Mouse (Mus musculus) CH12.LX (cell line): ENCODE measurements around the gene Mgarp. TPM values are rescaled to one million over a fixed set of nuclear protein-coding genes. Genes with fewer than 3 reads are reported as not detected.
"Not testable (repeated sequence)": the region's sequence is repeated elsewhere in the genome, so short reads cannot be mapped to it uniquely, and the experiment has no call there.

Experiments used
- DNase-seq: peaks from one replicate; pipeline ENCODE4 v3.0.0-alpha.2; 2013; ENCODE audit errors: extremely low read depth
- H3K27ac ChIP-seq: 2 replicates; pipeline ENCODE4 v1.5.1; 2012; ENCODE audit warnings: low read depth, mild to moderate bottlenecking, control low read depth, moderate library complexity; ENCODE audit not compliant: insufficient read depth
- H3K27me3 ChIP-seq: replicated peaks from 2 replicates; pipeline ENCODE3; 2012; ENCODE audit warnings: inconsistent platforms
- H3K36me3 ChIP-seq, 2 experiments: replicated peaks in 1 of 2; 2 replicates each; pipeline versions ENCODE3 to v1.6.1; 2012; ENCODE audit warnings: inconsistent platforms in 1 of 2, low read length in 1 of 2, mild to moderate bottlenecking in 1 of 2, mixed read lengths in 1 of 2, moderate library complexity in 1 of 2; ENCODE audit not compliant: control insufficient read depth in 1 of 2, insufficient read depth in 1 of 2
- H3K4me1 ChIP-seq, 2 experiments: 2 replicates each; pipeline ENCODE4 v1.6.1; 2012; ENCODE audit warnings: inconsistent platforms in 1 of 2, moderate library complexity in 1 of 2; ENCODE audit not compliant: insufficient read depth in 2 of 2, control insufficient read depth in 1 of 2
- H3K4me2 ChIP-seq: 2 replicates; pipeline ENCODE4 v1.6.1; 2012; ENCODE audit warnings: low read depth, mild to moderate bottlenecking, control low read depth; ENCODE audit not compliant: poor library complexity, insufficient read depth, severe bottlenecking
- H3K4me3 ChIP-seq, 3 experiments: fragments of 150-350 bp in 1 of 3; sonication (generic) in 1 of 3; replicated peaks in 1 of 3; 2 replicates each; pipeline versions ENCODE3 to v1.5.1; 2011 to 2012; ENCODE audit warnings: low read depth in 2 of 3, low read length in 2 of 3, mild to moderate bottlenecking in 2 of 3, moderate library complexity in 2 of 3, control low read depth in 1 of 3, improper control_type of control experiment in 1 of 3, inconsistent platforms in 1 of 3, mixed read lengths in 1 of 3; ENCODE audit not compliant: poor library complexity in 1 of 3
- H3K79me2 ChIP-seq: replicated peaks from 2 replicates; pipeline ENCODE4 v1.6.1; 2012; ENCODE audit warnings: mild to moderate bottlenecking, moderate library complexity; ENCODE audit not compliant: control insufficient read depth, poor library complexity, insufficient read depth, severe bottlenecking; ENCODE audit errors: extremely low read depth
- H3K9ac ChIP-seq: 2 replicates; pipeline ENCODE4 v1.6.1; 2012; ENCODE audit warnings: low read depth, mild to moderate bottlenecking, control low read depth, moderate library complexity; ENCODE audit not compliant: insufficient read depth
- H3K9me3 ChIP-seq: replicated peaks from 2 replicates; pipeline ENCODE3; 2012; ENCODE audit warnings: low read length, inconsistent platforms, mixed read lengths
- BHLHE40 ChIP-seq: IDR thresholded peaks from 2 replicates; pipeline ENCODE4 v1.6.1; 2011; ENCODE audit warnings: mild to moderate bottlenecking, low read depth, low read length, improper control_type of control experiment
- CTCF ChIP-seq, 2 experiments: IDR thresholded peaks in 1 of 2; conservative IDR thresholded peaks in 1 of 2; 2 replicates each; pipeline ENCODE4 v1.5.1; 2011 to 2012; ENCODE audit warnings: low read depth in 2 of 2, low read length in 2 of 2, improper control_type of control experiment in 1 of 2, inconsistent platforms in 1 of 2, mild to moderate bottlenecking in 1 of 2, moderate library complexity in 1 of 2
- ELF1 ChIP-seq: IDR thresholded peaks from 2 replicates; pipeline ENCODE4 v1.6.1; 2014; ENCODE audit warnings: low read depth, mild to moderate bottlenecking, inconsistent platforms, low read length, improper control_type of control experiment
- EP300 ChIP-seq: IDR thresholded peaks from 2 replicates; pipeline ENCODE4 v1.6.1; 2011; ENCODE audit warnings: low read length, improper control_type of control experiment
- IRF4 ChIP-seq: IDR thresholded peaks from 2 replicates; pipeline ENCODE4 v1.6.1; 2014; ENCODE audit warnings: low read depth, mild to moderate bottlenecking, inconsistent platforms, low read length, improper control_type of control experiment
- JUND ChIP-seq: conservative IDR thresholded peaks from 2 replicates; pipeline ENCODE4 v1.6.1; 2011; ENCODE audit warnings: low read depth, low read length, improper control_type of control experiment
- MAFK ChIP-seq: IDR thresholded peaks from 2 replicates; pipeline ENCODE4 v1.6.1; 2011; ENCODE audit warnings: low read length, improper control_type of control experiment; ENCODE audit not compliant: insufficient replicate concordance
- MAZ ChIP-seq: IDR thresholded peaks from 2 replicates; pipeline ENCODE4 v1.6.1; 2012; ENCODE audit warnings: low read depth, mild to moderate bottlenecking, inconsistent platforms, low read length, improper control_type of control experiment, moderate library complexity
- MEF2A ChIP-seq: IDR thresholded peaks from 2 replicates; pipeline ENCODE4 v1.6.1; 2014; ENCODE audit warnings: low read depth, mild to moderate bottlenecking, inconsistent platforms, low read length, improper control_type of control experiment, borderline replicate concordance
- MYC ChIP-seq: IDR thresholded peaks from 2 replicates; pipeline ENCODE4 v1.6.1; 2011; ENCODE audit warnings: low read depth, mild to moderate bottlenecking, improper control_type of control experiment, low read length
- NELFE ChIP-seq: IDR thresholded peaks from 2 replicates; pipeline ENCODE4 v1.6.1; 2011; ENCODE audit warnings: low read depth, low read length, improper control_type of control experiment
- NRF1 ChIP-seq: IDR thresholded peaks from 2 replicates; pipeline ENCODE4 v1.6.1; 2014; ENCODE audit warnings: low read depth, mild to moderate bottlenecking, inconsistent platforms, low read length, improper control_type of control experiment, moderate library complexity
- POLR2A ChIP-seq: IDR thresholded peaks from 2 replicates; pipeline ENCODE4 v1.6.1; 2011; ENCODE audit warnings: low read depth, mild to moderate bottlenecking, improper control_type of control experiment, low read length
- SIN3A ChIP-seq: IDR thresholded peaks from 2 replicates; pipeline ENCODE4 v1.6.1; 2012; ENCODE audit warnings: low read length, improper control_type of control experiment, inconsistent platforms
- SMC3 ChIP-seq: IDR thresholded peaks from 2 replicates; pipeline ENCODE4 v1.6.1; 2011; ENCODE audit warnings: low read depth, low read length, improper control_type of control experiment
- USF1 ChIP-seq: IDR thresholded peaks from 2 replicates; pipeline ENCODE4 v1.6.1; 2014; ENCODE audit warnings: low read depth, mild to moderate bottlenecking, inconsistent platforms, low read length, improper control_type of control experiment
- USF2 ChIP-seq: conservative IDR thresholded peaks from 2 replicates; pipeline ENCODE4 v1.6.1; 2011; ENCODE audit warnings: low read depth, low read length, improper control_type of control experiment
- ZC3H11A ChIP-seq: IDR thresholded peaks from 2 replicates; pipeline ENCODE4 v1.6.1; 2012; ENCODE audit warnings: low read depth, mild to moderate bottlenecking, inconsistent platforms, low read length, improper control_type of control experiment
- ZKSCAN1 ChIP-seq: IDR thresholded peaks from 2 replicates; pipeline ENCODE4 v1.6.1; 2012; ENCODE audit warnings: low read depth, inconsistent platforms, low read length, improper control_type of control experiment, borderline replicate concordance
- ZNF384 ChIP-seq: IDR thresholded peaks from 2 replicates; pipeline ENCODE4 v1.6.1; 2012; ENCODE audit warnings: low read depth, low read length, improper control_type of control experiment, inconsistent platforms
- dilution Hi-C: fragments of 300-500 bp; cut with MboI; formaldehyde crosslinking; loops from 2 replicates; pipeline ENCODE4 v1.14.3; 2020; ENCODE audit warnings: low sequenced_read_pairs; ENCODE audit not compliant: extremely low pct_unique_long_range_greater_than_20kb, extremely low pct_ligation_motif_present
- in situ Hi-C: fragments of 300-500 bp; cut with MboI; formaldehyde crosslinking; loops from 3 replicates; pipeline ENCODE4 v1.14.3; 2019; ENCODE audit warnings: low sequenced_read_pairs, low pct_ligation_motif_present, low pct_unique_long_range_greater_than_20kb, mixed read lengths
- polyA plus RNA-seq: library from polyadenylated mRNA; unstranded; fragments of >175 nt; gene quantifications from 2 replicates; pipeline ENCODE4 v1.2.1, GENCODE M21; 2012; ENCODE audit warnings: low read depth; ENCODE audit not compliant: insufficient read length
- total RNA-seq, 2 experiments: library from RNA; depleted of rRNA; stranded (reverse); fragments of 300-350 nt in 1 of 2; fragments of >200 nt in 1 of 2; gene quantifications; 2 replicates each; pipeline ENCODE4 v1.2.3; 2012 to 2014

Gene Mgarp
- total and polyA plus RNA-seq, 3 experiments, result not detected

GRCm38 (mm10) chr3:51434871-51435595, 38.5 kb upstream of the Mgarp start:
- in situ Hi-C loops, result no loop called here
- peaks cover 0 to 21% of the 10 kb centered on the region in 2 experiments; a peak in 1 of 4 replicates for H3K4me1 ChIP-seq

GRCm38 (mm10) chr3:51434364-51434763, 37.8 kb upstream of the Mgarp start:
- H3K4me3 ChIP-seq, H3K9ac ChIP-seq, H3K4me2 ChIP-seq, H3K27me3 ChIP-seq, H3K27ac ChIP-seq, DNase-seq, in situ Hi-C loops, dilution Hi-C loops, H3K9me3 ChIP-seq: not testable (repeated sequence)
- peaks cover 5 to 44% of the 10 kb centered on the region in 2 experiments for H3K36me3 ChIP-seq
- H3K4me1 ChIP-seq, result peaks cover 0 to 21% of the 10 kb centered on the region in 2 experiments; a peak in 1 of 4 replicates
- peak in 1 of 2 experiments; percentile 12; a peak in 1 of 4 replicates for TF ChIP-seq CTCF (conservative IDR thresholded peaks at IDR 0.05 in 1 of 2, IDR thresholded peaks at IDR 0.05 in 1 of 2; ENCODE audit: low read depth in 2 of 2, low read length in 2 of 2)
- H3K79me2 ChIP-seq, result peaks cover 62% of the 10 kb centered on the region

More at GRCm38 (mm10) chr3:51434871-51435595, 38.5 kb upstream of the Mgarp start:
- no peak overlapping the region for H3K4me3 ChIP-seq
- peak; percentile 51 for DNase-seq
- no peak overlapping the region for H3K27ac ChIP-seq
- peaks cover 8 to 48% of the 10 kb centered on the region in 2 experiments for H3K36me3 ChIP-seq
- TF ChIP-seq MAZ, result no peak
- TF ChIP-seq POLR2A, result no peak
- TF ChIP-seq NELFE, result no peak
- TF ChIP-seq USF2, result no peak
- TF ChIP-seq EP300, result no peak
- TF ChIP-seq ZKSCAN1, result no peak
- TF ChIP-seq MEF2A, result no peak
- no peak for TF ChIP-seq MAFK
- no peak for TF ChIP-seq IRF4
- TF ChIP-seq ELF1, result no peak
- TF ChIP-seq BHLHE40, result no peak
- no peak for TF ChIP-seq MYC
- no peak for TF ChIP-seq NRF1
- no peak for TF ChIP-seq ZNF384
- no peak for TF ChIP-seq SMC3
- no peak for TF ChIP-seq USF1
- no peak for TF ChIP-seq JUND
- TF ChIP-seq SIN3A, result no peak
- no peak for TF ChIP-seq ZC3H11A
- dilution Hi-C loops, result no loop called here
- no peak overlapping the region for H3K9ac ChIP-seq
- H3K4me2 ChIP-seq, result no peak overlapping the region
- peaks cover 62% of the 10 kb centered on the region for H3K79me2 ChIP-seq
- no peaks in the 10 kb centered on the region for H3K27me3 ChIP-seq
- H3K9me3 ChIP-seq, result no peaks in the 10 kb centered on the region
